Mouse (Mus musculus): ENCODE data around the gene Vps53.

DNA sequence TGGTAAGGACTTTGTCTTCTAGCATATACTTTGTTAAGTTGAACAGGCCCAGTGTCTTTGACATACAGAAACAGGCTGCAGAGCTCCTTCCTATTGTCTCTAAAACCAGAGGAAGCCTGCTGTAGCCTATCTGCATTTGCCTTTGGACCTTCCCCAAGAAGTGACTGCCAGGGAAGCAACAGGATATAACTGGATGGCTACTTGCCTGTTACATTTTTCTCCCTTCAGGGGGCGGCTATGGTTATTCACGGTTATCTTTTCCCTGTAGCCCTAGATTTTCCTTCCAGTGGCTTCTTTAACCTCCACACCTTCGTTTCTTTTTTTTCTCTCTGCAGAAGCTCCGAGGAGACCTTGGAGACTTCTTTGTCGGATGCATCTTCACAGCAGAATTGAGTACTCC is 27.3 kb upstream of the Vps53 start:
- TF ChIP-seq POLR2A (IDR thresholded peaks at IDR 0.05; ENCODE audit: insufficient read length, low read depth) (no peak), POLR2AphosphoS2 (IDR thresholded peaks at IDR 0.05; ENCODE audit: insufficient read length, low read depth) (no peak), SRF (IDR thresholded peaks at IDR 0.05; ENCODE audit: control insufficient read depth, insufficient read length, low read depth) (no peak), E2F4 (IDR thresholded peaks at IDR 0.05; ENCODE audit: insufficient read depth) (no peak), MAX (IDR thresholded peaks at IDR 0.05; ENCODE audit: low read depth) (no peak), TCF12 (IDR thresholded peaks at IDR 0.05; ENCODE audit: insufficient read depth, poor library complexity, severe bottlenecking) (no peak), MYOG (IDR thresholded peaks at IDR 0.05; ENCODE audit: control insufficient read depth in 1 of 3, insufficient read depth in 1 of 3, insufficient read length in 2 of 3, low read depth in 2 of 3) (no peak), MYOD1 (IDR thresholded peaks at IDR 0.05; ENCODE audit: control insufficient read depth in 1 of 3, insufficient read length in 2 of 3, low read depth in 2 of 3) (no peak), USF1 (IDR thresholded peaks at IDR 0.05; ENCODE audit: low read depth) (no peak), TCF3 (IDR thresholded peaks at IDR 0.05; ENCODE audit: insufficient read length, low read depth) (no peak), CEBPB (IDR thresholded peaks at IDR 0.05; ENCODE audit: insufficient read depth, poor library complexity, severe bottlenecking) (no peak), REST (IDR thresholded peaks at IDR 0.05; ENCODE audit: insufficient read depth, insufficient read length) (no peak)
